Mouse (Mus musculus) mouse embryonic stem cell (cell line): ENCODE results near the gene 4930447C04Rik.

Source experiments
- in situ Hi-C, 2 experiments: fragments of 300-500 bp; cut with MboI; formaldehyde crosslinking; loops; 1 replicate in 1 of 2; 3 replicates in 1 of 2; pipeline ENCODE4 v1.14.3; 2019 to 2020; ENCODE audit warnings: low sequenced_read_pairs in 2 of 2, low pct_unique_long_range_greater_than_20kb in 1 of 2, mixed read lengths in 1 of 2; ENCODE audit not compliant: unreplicated experiment in 1 of 2

4930447C04Rik gene

GRCm38 (mm10) chr12:72940071-72940821 is at the start of gene 4930447C04Rik:
Gene 4930447C04Rik, minus strand, starts transcription at chr12:72940774.
- in situ Hi-C loops = no loop called here

- in situ Hi-C loops = loop anchor here (25.0 kb wide), 1 partner anchor 471 kb away; no protein-coding TSS in a partner anchor
Observed at GRCm38 (mm10) chr12:72983071-72983857, 42.7 kb upstream of the 4930447C04Rik start.

GRCm38 (mm10) chr12:72982616-72983015 is 42.0 kb upstream of the 4930447C04Rik start:
- in situ Hi-C loops = loop anchor here (25.0 kb wide), 1 partner anchor 470 kb away; no protein-coding TSS in a partner anchor

- in situ Hi-C loops = loop anchor here (25.0 kb wide), 1 partner anchor 467 kb away; no protein-coding TSS in a partner anchor
Observed at GRCm38 (mm10) chr12:72979236-72979635, 38.7 kb upstream of the 4930447C04Rik start.

GRCm38 (mm10) chr12:72977851-72978250 is 37.3 kb upstream of the 4930447C04Rik start:
- in situ Hi-C loops = loop anchor here (25.0 kb wide), 1 partner anchor 466 kb away; no protein-coding TSS in a partner anchor

GRCm38 (mm10) chr12:72976718-72977117 is 36.1 kb upstream of the 4930447C04Rik start:
- in situ Hi-C loops = loop anchor here (25.0 kb wide), 1 partner anchor 464 kb away; no protein-coding TSS in a partner anchor

- in situ Hi-C loops = loop anchor here (25.0 kb wide), 1 partner anchor 464 kb away; no protein-coding TSS in a partner anchor
Observed at GRCm38 (mm10) chr12:72976172-72976571, 35.6 kb upstream of the 4930447C04Rik start.

GRCm38 (mm10) chr12:72973161-72973560 is 32.6 kb upstream of the 4930447C04Rik start:
- in situ Hi-C loops = no loop called here

- in situ Hi-C loops = no loop called here
Observed at GRCm38 (mm10) chr12:72970620-72971019, 30.0 kb upstream of the 4930447C04Rik start.

GRCm38 (mm10) chr12:72967541-72967940 is 27.0 kb upstream of the 4930447C04Rik start:
- in situ Hi-C loops = loop anchor here (5.0 to 10.0 kb wide), 2 partner anchors 125 to 243 kb away; no protein-coding TSS in a partner anchor

- in situ Hi-C loops = loop anchor here in 1 of 2 experiments (10.0 kb wide), 1 partner anchor 238 kb away; no protein-coding TSS in a partner anchor
Observed at GRCm38 (mm10) chr12:72962761-72963160, 22.2 kb upstream of the 4930447C04Rik start.

- in situ Hi-C loops = no loop called here
Observed at GRCm38 (mm10) chr12:72958446-72958845, 17.9 kb upstream of the 4930447C04Rik start.

GRCm38 (mm10) chr12:72957829-72958424 is 17.4 kb upstream of the 4930447C04Rik start:
- in situ Hi-C loops = no loop called here

GRCm38 (mm10) chr12:72954906-72955305 is 14.3 kb upstream of the 4930447C04Rik start:
- in situ Hi-C loops = no loop called here

- in situ Hi-C loops = no loop called here
Observed at GRCm38 (mm10) chr12:72953858-72954257, 13.3 kb upstream of the 4930447C04Rik start.

GRCm38 (mm10) chr12:72953089-72953488 is 12.5 kb upstream of the 4930447C04Rik start:
- in situ Hi-C loops = no loop called here

GRCm38 (mm10) chr12:72947335-72947734 is 6.8 kb upstream of the 4930447C04Rik start:
- in situ Hi-C loops = no loop called here

GRCm38 (mm10) chr12:72946805-72947204 is 6.2 kb upstream of the 4930447C04Rik start:
- in situ Hi-C loops = no loop called here

- in situ Hi-C loops = no loop called here
Observed at GRCm38 (mm10) chr12:72946064-72946395, 5.5 kb upstream of the 4930447C04Rik start.
